Mouse (Mus musculus) neural tube, embryonic 15.5 days (tissue): ENCODE measurements at regions not wholly inside any gene's neighbourhood (a gene's known extent, or its start where the extent isn't known, plus 50 kb on each side); places are given as distances from the start of the nearest gene placed in this dataset.

Experiments
- ATAC-seq: fragments of 200-750 bp; cut with Nextera tagmentation; 2 replicates; pipeline ENCODE4 v1.8.0; 2017; ENCODE audit warnings: mild to moderate bottlenecking, moderate TSS enrichment, moderate library complexity; ENCODE audit not compliant: low FRiP score
- H3K27ac ChIP-seq: fragments of 300-500 bp; sonication (generic); replicated peaks from 2 replicates; pipeline ENCODE4 v1.5.1; 2015; ENCODE audit warnings: mild to moderate bottlenecking, inconsistent platforms
- H3K27me3 ChIP-seq: fragments of 300-500 bp; sonication (generic); replicated peaks from 2 replicates; pipeline ENCODE4 v1.6.1; 2015; ENCODE audit warnings: inconsistent platforms
- H3K36me3 ChIP-seq: fragments of 300-500 bp; sonication (generic); 2 replicates; pipeline ENCODE4 v1.6.1; 2015; ENCODE audit warnings: inconsistent platforms
- H3K4me1 ChIP-seq: fragments of 300-500 bp; sonication (generic); 2 replicates; pipeline ENCODE4 v1.6.1; 2015; ENCODE audit warnings: inconsistent platforms
- H3K4me2 ChIP-seq: fragments of 300-500 bp; sonication (generic); 2 replicates; pipeline ENCODE4 v1.6.1; 2015; ENCODE audit warnings: inconsistent platforms, mild to moderate bottlenecking, moderate library complexity
- H3K4me3 ChIP-seq: fragments of 300-500 bp; sonication (generic); replicated peaks from 2 replicates; pipeline ENCODE4 v1.5.1; 2015; ENCODE audit warnings: mild to moderate bottlenecking, inconsistent platforms
- H3K9ac ChIP-seq: fragments of 300-500 bp; sonication (generic); replicated peaks from 2 replicates; pipeline ENCODE4 v1.6.1; 2015; ENCODE audit warnings: mild to moderate bottlenecking, inconsistent platforms
- H3K9me3 ChIP-seq: fragments of 300-500 bp; sonication (generic); replicated peaks from 2 replicates; pipeline ENCODE4 v1.6.1; 2016; ENCODE audit warnings: inconsistent platforms
- WGBS: fragments of 180-500 bp; shearing (Covaris S2); methylation state at CpG from one replicate; pipeline ENCODE4 v1.1.7; 2015; ENCODE audit warnings: mixed read lengths; 5-methylcytosine and 5-hydroxymethylcytosine counted together

GRCm38 (mm10) chr14:25155008-25155783 is 303.8 kb upstream of the Zmiz1 start:
- WGBS, result 69% methylated on average over 7 of the region's 7 CpGs
- H3K36me3 ChIP-seq, result no peaks in the 10 kb centered on the region
- H3K9me3 ChIP-seq, result no peaks in the 10 kb centered on the region
- ATAC-seq, result no peak
- no peak overlapping the region for H3K4me3 ChIP-seq
- no peak overlapping the region for H3K4me2 ChIP-seq
- H3K27ac ChIP-seq, result no peak overlapping the region
- H3K9ac ChIP-seq, result no peak overlapping the region
- no peaks in the 10 kb centered on the region for H3K27me3 ChIP-seq
- peaks cover 18% of the 10 kb centered on the region for H3K4me1 ChIP-seq

- no peak for ATAC-seq
- Histone ChIP-seq H3K9me3 (no peaks in the 10 kb centered on the region), H3K9ac (no peak overlapping the region), H3K4me1 (peaks cover 18% of the 10 kb centered on the region), H3K36me3 (no peaks in the 10 kb centered on the region), H3K4me3 (no peak overlapping the region), H3K27ac (no peak overlapping the region), H3K4me2 (no peak overlapping the region), H3K27me3 (no peaks in the 10 kb centered on the region)
- WGBS, result 73% methylated on average over 9 of the region's 9 CpGs
Measured at GRCm38 (mm10) chr14:25156171-25156570, 302.8 kb upstream of the Zmiz1 start.

- Histone ChIP-seq H3K27me3 (no peaks in the 10 kb centered on the region), H3K4me2 (no peak overlapping the region), H3K4me1 (no peaks in the 10 kb centered on the region), H3K27ac (no peak overlapping the region), H3K36me3 (no peaks in the 10 kb centered on the region), H3K9me3 (no peaks in the 10 kb centered on the region), H3K4me3 (no peak overlapping the region), H3K9ac (no peak overlapping the region)
- ATAC-seq, result no peak
- WGBS, result 88% methylated on average over 8 of the region's 8 CpGs
Measured at GRCm38 (mm10) chr14:25161684-25162321, 297.2 kb upstream of the Zmiz1 start.

- 0 out of 2 replicates have a peak, but pooled peaks cover 6% of the 10 kb centered on the region for H3K4me1 ChIP-seq
- H3K4me3 ChIP-seq, result no peak overlapping the region
- H3K9ac ChIP-seq, result no peak overlapping the region
- H3K9me3 ChIP-seq, result no peaks in the 10 kb centered on the region
- H3K4me2 ChIP-seq, result no peak overlapping the region
- no peaks in the 10 kb centered on the region for H3K27me3 ChIP-seq
- ATAC-seq, result no peak
- WGBS, result 59% methylated on average over 1 of the region's 1 CpGs
- H3K27ac ChIP-seq, result no peak overlapping the region
- H3K36me3 ChIP-seq, result no peaks in the 10 kb centered on the region
Measured at GRCm38 (mm10) chr14:25166217-25166616, 292.8 kb upstream of the Zmiz1 start.

GRCm38 (mm10) chr14:25167604-25168003 is 291.4 kb upstream of the Zmiz1 start:
- no peaks in the 10 kb centered on the region for H3K36me3 ChIP-seq
- H3K4me2 ChIP-seq, result no peak overlapping the region
- no peak for ATAC-seq
- no peak overlapping the region for H3K4me3 ChIP-seq
- no peak overlapping the region for H3K27ac ChIP-seq
- H3K27me3 ChIP-seq, result no peaks in the 10 kb centered on the region
- no peaks in the 10 kb centered on the region for H3K9me3 ChIP-seq
- no peak overlapping the region for H3K9ac ChIP-seq
- 65% methylated on average over 4 of the region's 4 CpGs for WGBS
- 0 out of 2 replicates have a peak, but pooled peaks cover 6% of the 10 kb centered on the region for H3K4me1 ChIP-seq

GRCm38 (mm10) chr14:25168310-25168709 is 290.7 kb upstream of the Zmiz1 start:
- WGBS, result 63% methylated on average over 5 of the region's 5 CpGs
- Histone ChIP-seq H3K9me3 (no peaks in the 10 kb centered on the region), H3K9ac (no peak overlapping the region), H3K4me2 (no peak overlapping the region), H3K27ac (no peak overlapping the region), H3K36me3 (no peaks in the 10 kb centered on the region), H3K4me3 (no peak overlapping the region), H3K27me3 (no peaks in the 10 kb centered on the region), H3K4me1 (0 out of 2 replicates have a peak, but pooled peaks cover 6% of the 10 kb centered on the region)
- no peak for ATAC-seq

- H3K9ac ChIP-seq, result no peak overlapping the region
- H3K36me3 ChIP-seq, result no peaks in the 10 kb centered on the region
- no peak overlapping the region for H3K27ac ChIP-seq
- H3K4me1 ChIP-seq, result no peaks in the 10 kb centered on the region
- H3K27me3 ChIP-seq, result no peaks in the 10 kb centered on the region
- no peaks in the 10 kb centered on the region for H3K9me3 ChIP-seq
- no peak for ATAC-seq
- H3K4me2 ChIP-seq, result no peak overlapping the region
- 75% methylated on average over 6 of the region's 6 CpGs for whole genome bisulfite sequencing
- H3K4me3 ChIP-seq, result no peak overlapping the region
Measured at GRCm38 (mm10) chr14:25173281-25173680, 285.7 kb upstream of the Zmiz1 start.

GRCm38 (mm10) chr14:25173873-25174272 is 285.1 kb upstream of the Zmiz1 start:
- no peaks in the 10 kb centered on the region for H3K36me3 ChIP-seq
- H3K4me1 ChIP-seq, result no peaks in the 10 kb centered on the region
- H3K4me2 ChIP-seq, result no peak overlapping the region
- no peaks in the 10 kb centered on the region for H3K27me3 ChIP-seq
- WGBS, result 78% methylated on average over 6 of the region's 6 CpGs
- no peaks in the 10 kb centered on the region for H3K9me3 ChIP-seq
- no peak overlapping the region for H3K27ac ChIP-seq
- no peak overlapping the region for H3K4me3 ChIP-seq
- no peak overlapping the region for H3K9ac ChIP-seq
- no peak for ATAC-seq

GRCm38 (mm10) chr14:25174402-25174801 is 284.6 kb upstream of the Zmiz1 start:
- ATAC-seq, result no peak
- H3K4me2 ChIP-seq, result no peak overlapping the region
- H3K9ac ChIP-seq, result no peak overlapping the region
- H3K36me3 ChIP-seq, result no peaks in the 10 kb centered on the region
- H3K27me3 ChIP-seq, result no peaks in the 10 kb centered on the region
- H3K27ac ChIP-seq, result no peak overlapping the region
- no peaks in the 10 kb centered on the region for H3K9me3 ChIP-seq
- H3K4me1 ChIP-seq, result no peaks in the 10 kb centered on the region
- 68% methylated on average over 2 of the region's 2 CpGs for WGBS
- no peak overlapping the region for H3K4me3 ChIP-seq

- Histone ChIP-seq H3K27me3 (no peaks in the 10 kb centered on the region), H3K9ac (no peak overlapping the region), H3K9me3 (no peaks in the 10 kb centered on the region), H3K27ac (no peak overlapping the region), H3K4me1 (peaks cover 10% of the 10 kb centered on the region), H3K4me2 (no peak overlapping the region), H3K36me3 (no peaks in the 10 kb centered on the region), H3K4me3 (no peak overlapping the region)
- ATAC-seq, result no peak
- 79% methylated on average over 6 of the region's 6 CpGs for WGBS
Measured at GRCm38 (mm10) chr14:25176206-25176605, 282.8 kb upstream of the Zmiz1 start.

- Histone ChIP-seq H3K27ac (no peak overlapping the region), H3K36me3 (no peaks in the 10 kb centered on the region), H3K4me3 (no peak overlapping the region), H3K4me1 (peaks cover 13% of the 10 kb centered on the region), H3K9me3 (no peaks in the 10 kb centered on the region), H3K9ac (no peak overlapping the region), H3K27me3 (no peaks in the 10 kb centered on the region), H3K4me2 (no peak overlapping the region)
- ATAC-seq, result no peak
- WGBS, result 42% methylated on average over 9 of the region's 9 CpGs
Measured at GRCm38 (mm10) chr14:25180126-25180525, 278.9 kb upstream of the Zmiz1 start.

GRCm38 (mm10) chr14:25181406-25181805 is 277.6 kb upstream of the Zmiz1 start:
- Histone ChIP-seq H3K36me3 (no peaks in the 10 kb centered on the region), H3K4me3 (no peak overlapping the region), H3K27me3 (no peaks in the 10 kb centered on the region), H3K4me1 (peaks cover 26% of the 10 kb centered on the region), H3K4me2 (no peak overlapping the region), H3K27ac (no peak overlapping the region), H3K9ac (no peak overlapping the region), H3K9me3 (no peaks in the 10 kb centered on the region)
- WGBS, result 45% methylated on average over 2 of the region's 2 CpGs
- ATAC-seq, result no peak
